Mouse (Mus musculus) lung, postnatal 0 days (tissue): ENCODE measurements around the gene Sptbn4. TPM values are rescaled to one million over a fixed set of nuclear protein-coding genes. Genes with fewer than 3 reads are reported as not detected.

Experiments
- ATAC-seq: fragments of 200-750 bp; cut with Nextera tagmentation; 2 replicates; pipeline ENCODE4 v1.8.0; 2017; ENCODE audit warnings: moderate library complexity
- DNase-seq: peaks from one replicate; pipeline ENCODE4 v3.0.0-alpha.2; 2016; ENCODE audit warnings: low spot score
- H3K27ac ChIP-seq: fragments of 300-500 bp; sonication (generic); 2 replicates; pipeline ENCODE4 v1.5.1; 2014; ENCODE audit warnings: antibody characterized with exemption, mild to moderate bottlenecking, low read length, mixed read lengths
- H3K27me3 ChIP-seq: fragments of 300-500 bp; sonication (generic); replicated peaks from 2 replicates; pipeline ENCODE4 v1.6.1; 2014; ENCODE audit warnings: low read length, mixed read lengths; ENCODE audit not compliant: insufficient read depth
- H3K36me3 ChIP-seq: fragments of 300-500 bp; sonication (generic); 2 replicates; pipeline ENCODE4 v1.6.1; 2014; ENCODE audit warnings: low read length, mixed read lengths; ENCODE audit not compliant: insufficient read depth
- H3K4me1 ChIP-seq: fragments of 300-500 bp; sonication (generic); 2 replicates; pipeline ENCODE4 v1.6.1; 2014; ENCODE audit warnings: antibody characterized with exemption, low read depth, low read length, mixed read lengths; ENCODE audit not compliant: insufficient read depth
- H3K4me2 ChIP-seq: fragments of 300-500 bp; sonication (generic); replicated peaks from 2 replicates; pipeline ENCODE4 v1.6.1; 2014; ENCODE audit warnings: low read depth, mild to moderate bottlenecking, low read length, moderate library complexity, mixed read lengths
- H3K4me3 ChIP-seq: fragments of 300-500 bp; sonication (generic); 2 replicates; pipeline ENCODE4 v1.5.1; 2014; ENCODE audit warnings: low read depth, low read length
- H3K9ac ChIP-seq: fragments of 300-500 bp; sonication (generic); replicated peaks from 2 replicates; pipeline ENCODE4 v1.6.1; 2014; ENCODE audit warnings: low read depth, mild to moderate bottlenecking
- H3K9me3 ChIP-seq: fragments of 300-500 bp; sonication (generic); 2 replicates; pipeline ENCODE4 v1.6.1; 2016; ENCODE audit warnings: low read length, mixed read lengths
- CTCF ChIP-seq: IDR thresholded peaks from 2 replicates; pipeline ENCODE4 v1.5.1; 2016; ENCODE audit warnings: antibody characterized with exemption, mild to moderate bottlenecking
- EP300 ChIP-seq: IDR thresholded peaks from 2 replicates; pipeline ENCODE4 v1.6.1; 2016; ENCODE audit warnings: antibody characterized with exemption, mild to moderate bottlenecking, control low read depth
- WGBS: fragments of 180-500 bp; shearing (Covaris S2); extraction: QIAGEN DNeasy Blood & Tissue Kit; methylation state at CpG from one replicate; pipeline ENCODE4 v1.1.7; 2014; 5-methylcytosine and 5-hydroxymethylcytosine counted together
- polyA plus RNA-seq: library from polyadenylated mRNA; unstranded; fragments of >200 nt; fragmentation: Nextera tagmentation; extraction: Ambion mirVana; gene quantifications from 2 replicates; pipeline ENCODE4 v1.2.1, GENCODE M21; 2015

Gene Sptbn4
- polyA plus RNA-seq, 1 experiment from 2014 or later = 0.20 TPM

GRCm38 (mm10) chr7:27331541-27331851, 116.0 kb downstream of the Sptbn4 start:
- no peak for ATAC-seq
- 0% methylated on average over 8 of the region's 8 CpGs for WGBS

GRCm38 (mm10) chr7:27330709-27331540, 116.6 kb downstream of the Sptbn4 start:
- Histone ChIP-seq H3K4me3 (peak overlapping the region; percentile 51), H3K9me3 (no peaks in the 10 kb centered on the region), H3K4me2 (peak overlapping the region; percentile 87), H3K27me3 (no peaks in the 10 kb centered on the region), H3K36me3 (no peaks in the 10 kb centered on the region), H3K4me1 (peaks cover 16% of the 10 kb centered on the region), H3K9ac (peak overlapping the region; percentile 19; the same call in 1 of the 2 replicates), H3K27ac (peak overlapping the region; percentile 93)
- 1% methylated on average over 38 of the region's 39 CpGs for WGBS
- TF ChIP-seq CTCF (peak; percentile 22; the same call in 1 of the 2 replicates), EP300 (peak; percentile 94)
- ATAC-seq (peak; percentile 78), DNase-seq (peak; percentile 100)

More at GRCm38 (mm10) chr7:27331541-27331851, 116.0 kb downstream of the Sptbn4 start:
- peak overlapping the region; percentile 93 for H3K27ac ChIP-seq
- no peaks in the 10 kb centered on the region for H3K36me3 ChIP-seq
- H3K4me2 ChIP-seq = peak overlapping the region; percentile 87
- peaks cover 5% of the 10 kb centered on the region for H3K27me3 ChIP-seq
- peak; percentile 90 for DNase-seq
- H3K4me3 ChIP-seq = peak overlapping the region; percentile 51
- no peaks in the 10 kb centered on the region for H3K9me3 ChIP-seq
- no peak for TF ChIP-seq CTCF
- TF ChIP-seq EP300 = no peak
- peaks cover 14% of the 10 kb centered on the region for H3K4me1 ChIP-seq
- H3K9ac ChIP-seq = peak overlapping the region; percentile 19; the same call in 1 of the 2 replicates

- H3K27me3 ChIP-seq = no peaks in the 10 kb centered on the region
- DNase-seq (no peak), ATAC-seq (no peak)
- WGBS = 27% methylated on average over 17 of the region's 17 CpGs
- H3K36me3 ChIP-seq = no peaks in the 10 kb centered on the region
- H3K4me2 ChIP-seq = peak overlapping the region; percentile 87
- H3K27ac ChIP-seq = peak overlapping the region; percentile 62; the same call in 1 of the 2 replicates
- no peaks in the 10 kb centered on the region for H3K9me3 ChIP-seq
- peak overlapping the region; percentile 51; the same call in 1 of the 2 replicates for H3K4me3 ChIP-seq
- TF ChIP-seq CTCF (no peak), EP300 (no peak)
- H3K4me1 ChIP-seq = peaks cover 18% of the 10 kb centered on the region
- no peak overlapping the region for H3K9ac ChIP-seq
Observed at GRCm38 (mm10) chr7:27329981-27330380, 117.5 kb downstream of the Sptbn4 start.

- Histone ChIP-seq H3K27me3 (no peaks in the 10 kb centered on the region), H3K36me3 (no peaks in the 10 kb centered on the region), H3K9me3 (no peaks in the 10 kb centered on the region), H3K9ac (no peak overlapping the region), H3K4me1 (peaks cover 18% of the 10 kb centered on the region), H3K4me2 (peak overlapping the region; percentile 87), H3K27ac (no peak overlapping the region), H3K4me3 (peak overlapping the region; percentile 12; the same call in 1 of the 2 replicates)
- DNase-seq (peak; percentile 87), ATAC-seq (peak; percentile 7; the same call in 1 of the 2 replicates)
- 6% methylated on average over 45 of the region's 45 CpGs for WGBS
- peak; percentile 85 for TF ChIP-seq CTCF
- TF ChIP-seq EP300 = no peak
Observed at GRCm38 (mm10) chr7:27329326-27329947, 118.0 kb downstream of the Sptbn4 start.

- H3K9ac ChIP-seq = no peak overlapping the region
- 31% methylated on average over 16 of the region's 16 CpGs for WGBS
- TF ChIP-seq CTCF (no peak; the same call in 1 of the 2 replicates), EP300 (no peak)
- H3K9me3 ChIP-seq = no peaks in the 10 kb centered on the region
- ATAC-seq = no peak
- H3K4me2 ChIP-seq = no peak overlapping the region
- no peak for DNase-seq
- H3K4me3 ChIP-seq = no peak overlapping the region
- H3K36me3 ChIP-seq = no peaks in the 10 kb centered on the region
- H3K27ac ChIP-seq = no peak overlapping the region
- H3K4me1 ChIP-seq = peaks cover 18% of the 10 kb centered on the region
- no peaks in the 10 kb centered on the region for H3K27me3 ChIP-seq
Observed at GRCm38 (mm10) chr7:27328648-27329047, 118.8 kb downstream of the Sptbn4 start.

- ATAC-seq (no peak), DNase-seq (no peak)
- H3K9me3 ChIP-seq = no peaks in the 10 kb centered on the region
- whole genome bisulfite sequencing = 78% methylated on average over 11 of the region's 11 CpGs
- H3K4me1 ChIP-seq = peaks cover 18% of the 10 kb centered on the region
- no peak overlapping the region for H3K9ac ChIP-seq
- no peaks in the 10 kb centered on the region for H3K36me3 ChIP-seq
- no peak overlapping the region for H3K27ac ChIP-seq
- H3K4me2 ChIP-seq = no peak overlapping the region
- TF ChIP-seq CTCF = no peak
- TF ChIP-seq EP300 = no peak
- no peak overlapping the region for H3K4me3 ChIP-seq
- H3K27me3 ChIP-seq = no peaks in the 10 kb centered on the region
Observed at GRCm38 (mm10) chr7:27328161-27328560, 119.3 kb downstream of the Sptbn4 start.
